Comparison of ENCODE assay signal across 26 mouse cellular contexts in the genomic region with DNA sequence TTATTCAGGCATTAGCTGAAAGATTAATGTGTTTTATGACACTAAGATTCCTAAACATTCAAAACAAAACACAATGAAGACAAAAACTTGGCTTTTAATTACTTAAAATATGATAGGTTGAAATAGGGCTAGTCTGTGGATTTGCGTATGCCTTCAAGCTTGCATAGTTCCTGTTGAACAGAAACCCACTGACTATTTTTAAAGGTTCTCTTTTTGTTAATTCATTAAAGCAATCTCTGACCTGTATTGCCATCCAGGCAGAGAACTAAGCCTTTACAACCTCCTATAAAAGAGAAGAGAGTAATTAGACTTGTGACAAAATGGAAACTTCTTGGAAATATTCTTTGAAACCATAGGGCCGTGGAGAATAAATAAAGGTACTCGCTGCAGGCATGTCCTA. TPM values are rescaled to one million over a fixed set of nuclear protein-coding genes. Genes with fewer than 3 reads are reported as not detected.
DNase-seq lines count a peak whose midpoint lies in the region; ATAC-seq lines count a peak whose summit lies in the region.
"Had no signal": no experiment of that assay in that cellular context is flagged by ENCODE, and none has a peak within 500 bp of the region (broad histone marks: within the 10 kb centered on the region; RNA-seq: fewer than 3 reads in every experiment).

No protein-coding gene starts in this region.

- 93% methylated on average over 3 of the region's 3 CpGs for WGBS in hindbrain, embryonic 12.5 days

- no peak overlapping the region for H3K9ac ChIP-seq in hindbrain, embryonic 12.5 days
- H3K9ac ChIP-seq: embryonic facial prominence, embryonic 13.5 days; embryonic facial prominence, embryonic 15.5 days; forebrain, embryonic 12.5 days had no signal

- no peaks in the 10 kb centered on the region for H3K9me3 ChIP-seq in hindbrain, embryonic 12.5 days (replicated peaks)
- H3K9me3 ChIP-seq: embryonic facial prominence, embryonic 13.5 days; embryonic facial prominence, embryonic 15.5 days; forebrain, embryonic 10.5 days; forebrain, embryonic 12.5 days; G1E had no signal

- H3K27ac ChIP-seq in hindbrain, embryonic 12.5 days: no peak overlapping the region
- H3K27ac ChIP-seq: embryonic facial prominence, embryonic 13.5 days; embryonic facial prominence, embryonic 15.5 days; forebrain, embryonic 10.5 days; forebrain, embryonic 12.5 days had no signal

- H3K4me3 ChIP-seq in hindbrain, embryonic 12.5 days: no peak overlapping the region
- H3K4me3 ChIP-seq: embryonic facial prominence, embryonic 13.5 days; embryonic facial prominence, embryonic 15.5 days; erythroblast, embryonic 14.5 days; forebrain, embryonic 10.5 days; forebrain, embryonic 12.5 days had no signal

- no peaks in the 10 kb centered on the region for H3K27me3 ChIP-seq in hindbrain, embryonic 12.5 days
- H3K27me3 ChIP-seq: CH12.LX; embryonic facial prominence, embryonic 13.5 days; embryonic facial prominence, embryonic 15.5 days; forebrain, embryonic 12.5 days; Patski had no signal

- no peaks in the 10 kb centered on the region for H3K36me3 ChIP-seq in hindbrain, embryonic 12.5 days
- H3K36me3 ChIP-seq: embryonic facial prominence, embryonic 13.5 days; embryonic facial prominence, embryonic 15.5 days; forebrain, embryonic 12.5 days; G1E had no signal

- no peak overlapping the region for H3K4me2 ChIP-seq in hindbrain, embryonic 12.5 days (replicated peaks)
- H3K4me2 ChIP-seq: embryonic facial prominence, embryonic 13.5 days; embryonic facial prominence, embryonic 15.5 days; forebrain, embryonic 12.5 days had no signal

- H3K4me1 ChIP-seq in hindbrain, embryonic 12.5 days: no peaks in the 10 kb centered on the region
- H3K4me1 ChIP-seq: embryonic facial prominence, embryonic 13.5 days; embryonic facial prominence, embryonic 15.5 days; forebrain, embryonic 10.5 days; forebrain, embryonic 12.5 days had no signal

- DNase-seq in spleen, postnatal 36 days (ENCODE audit: low spot score in 2 of 2): peak; percentile 18 to 37
- no peak for DNase-seq in spleen, postnatal 10 days (ENCODE audit: low spot score in 2 of 2)
- no peak for DNase-seq in frontal cortex, postnatal 10 days (ENCODE audit: low spot score in 2 of 2)
- DNase-seq: adrenal gland, adult 8-10 months; adrenal gland, postnatal 14 days; adrenal gland, postnatal 36 days; cerebellum, adult 11-12 months; cerebellum, adult 2 months; cerebellum, adult 9-10 months; cerebellum, postnatal 10 days; cerebellum, postnatal 36 days; embryo, embryonic 11 days had no signal

- peak; percentile 64 for ATAC-seq in neutrophil, adult 5-6 weeks (ENCODE audit: extremely low read depth, insufficient number of reproducible peaks, low FRiP score, poor library complexity, severe bottlenecking)
- no peak for ATAC-seq in hindbrain, embryonic 12.5 days (ENCODE audit: low FRiP score)
- ATAC-seq: activated CD4-positive, CD25-positive, alpha-beta regulatory T cell, adult 4 months; CD4-positive, CD25-positive, alpha-beta regulatory T cell, adult 4 months; forebrain, embryonic 14.5 days; forebrain, embryonic 16.5 days; Patski had no signal

RNA-seq across cellular contexts. Expression of gene Ctsc, which starts 7.4 kb away (rescaled TPM):
- total RNA-seq in neutrophil, adult 5-6 weeks (2017): 146 and 151 TPM in 2 replicates
- polyA plus RNA-seq in hindbrain, embryonic 12.5 days (2016; fragmentation: Nextera tagmentation; extraction: Ambion mirVana): 17.3 and 19.4 TPM in 2 replicates
- polyA plus RNA-seq: G1E had no signal

Comparison
In these comparisons a context has a peak if more than half of its experiments do, and no peak if none do; other contexts are left out.
1. DNase-seq: peak in spleen, postnatal 36 days (2 of 2); none in spleen, postnatal 10 days (0 of 2) and frontal cortex, postnatal 10 days (0 of 2).